Mouse (Mus musculus) MEL (cell line): ENCODE measurements around the gene Atpaf1. TPM values are rescaled to one million over a fixed set of nuclear protein-coding genes. Genes with fewer than 3 reads are reported as not detected.

Source experiments
- DNase-seq: peaks from one replicate; pipeline ENCODE4 v3.0.0; 2011; ENCODE audit warnings: low read depth, low spot score
- H3K27ac ChIP-seq: 2 replicates; pipeline ENCODE4 v1.5.1; 2012; ENCODE audit warnings: low read depth, mild to moderate bottlenecking, control low read depth, low read length, moderate library complexity; ENCODE audit not compliant: control insufficient read depth
- H3K27me3 ChIP-seq, 2 experiments: fragments of 150-350 bp in 1 of 2; sonication (generic) in 1 of 2; 2 replicates each; pipeline ENCODE4 v1.6.1; 2012; ENCODE audit warnings: low read length in 2 of 2, mild to moderate bottlenecking in 2 of 2, improper control_type of control experiment in 1 of 2, moderate library complexity in 1 of 2; ENCODE audit not compliant: insufficient read depth in 2 of 2, control insufficient read depth in 1 of 2
- H3K36me3 ChIP-seq, 2 experiments: 2 replicates each; pipeline ENCODE4 v1.6.1; 2012 to 2014; ENCODE audit warnings: low read length in 2 of 2, improper control_type of control experiment in 1 of 2, inconsistent platforms in 1 of 2, mild to moderate bottlenecking in 1 of 2; ENCODE audit not compliant: insufficient read depth in 2 of 2, control insufficient read depth in 1 of 2
- H3K4me1 ChIP-seq, 2 experiments: fragments of 150-350 bp in 1 of 2; sonication (generic) in 1 of 2; 2 replicates each; pipeline ENCODE4 v1.6.1; 2012; ENCODE audit warnings: low read length in 2 of 2, improper control_type of control experiment in 1 of 2, mild to moderate bottlenecking in 1 of 2; ENCODE audit not compliant: insufficient read depth in 2 of 2, control insufficient read depth in 1 of 2
- H3K4me3 ChIP-seq, 2 experiments: fragments of 150-350 bp in 1 of 2; sonication (generic) in 1 of 2; 2 replicates each; pipeline ENCODE4 v1.5.1; 2012; ENCODE audit warnings: low read depth in 2 of 2, low read length in 2 of 2, mild to moderate bottlenecking in 2 of 2, moderate library complexity in 2 of 2, control low read depth in 1 of 2, improper control_type of control experiment in 1 of 2; ENCODE audit not compliant: control insufficient read depth in 1 of 2, insufficient read depth in 1 of 2
- H3K79me2 ChIP-seq: 2 replicates; pipeline ENCODE4 v1.6.1; 2012; ENCODE audit warnings: mild to moderate bottlenecking, low read length, moderate library complexity; ENCODE audit not compliant: control insufficient read depth, poor library complexity, insufficient read depth
- H3K9ac ChIP-seq: 2 replicates; pipeline ENCODE4 v1.6.1; 2012; ENCODE audit warnings: low read depth, mild to moderate bottlenecking, control low read depth, low read length, moderate library complexity; ENCODE audit not compliant: control insufficient read depth, poor library complexity, severe bottlenecking
- H3K9me3 ChIP-seq: fragments of 150-350 bp; sonication (generic); replicated peaks from 2 replicates; pipeline ENCODE4 v1.6.1; 2012; ENCODE audit warnings: mild to moderate bottlenecking, low read length, improper control_type of control experiment, moderate library complexity; ENCODE audit not compliant: insufficient read depth
- CHD2 ChIP-seq: IDR thresholded peaks from 2 replicates; pipeline ENCODE4 v1.6.1; 2011; ENCODE audit warnings: low read length, improper control_type of control experiment
- CTCF ChIP-seq, 3 experiments: IDR thresholded peaks in 2 of 3; conservative IDR thresholded peaks in 1 of 3; 2 replicates each; pipeline ENCODE4 v1.5.1; 2011 to 2012; ENCODE audit warnings: low read length in 3 of 3, low read depth in 2 of 3, mild to moderate bottlenecking in 2 of 3, improper control_type of control experiment in 1 of 3, inconsistent platforms in 1 of 3, mixed read lengths in 1 of 3, moderate library complexity in 1 of 3; ENCODE audit not compliant: control insufficient read depth in 1 of 3, insufficient read depth in 1 of 3, poor library complexity in 1 of 3, severe bottlenecking in 1 of 3
- EP300 ChIP-seq, 2 experiments: IDR thresholded peaks; 2 replicates each; pipeline ENCODE4 v1.6.1; 2011; ENCODE audit warnings: improper control_type of control experiment in 2 of 2, low read length in 2 of 2, low read depth in 1 of 2, mild to moderate bottlenecking in 1 of 2
- ETS1 ChIP-seq: IDR thresholded peaks from 2 replicates; pipeline ENCODE4 v1.6.1; 2012; ENCODE audit warnings: low read depth, mild to moderate bottlenecking, inconsistent platforms, low read length, improper control_type of control experiment, moderate library complexity
- GATA1 ChIP-seq: IDR thresholded peaks from 2 replicates; pipeline ENCODE4 v1.6.1; 2011; ENCODE audit warnings: low read depth, low read length, improper control_type of control experiment
- KAT2A ChIP-seq: conservative IDR thresholded peaks from 2 replicates; pipeline ENCODE4 v1.6.1; 2012; ENCODE audit warnings: low read depth, low read length, improper control_type of control experiment, inconsistent platforms
- MAFK ChIP-seq: IDR thresholded peaks from 2 replicates; pipeline ENCODE4 v1.6.1; 2011; ENCODE audit warnings: low read depth, mild to moderate bottlenecking, low read length, improper control_type of control experiment, borderline replicate concordance
- MAX ChIP-seq: IDR thresholded peaks from 2 replicates; pipeline ENCODE4 v1.6.1; 2011; ENCODE audit warnings: low read length, improper control_type of control experiment
- MAZ ChIP-seq: IDR thresholded peaks from 2 replicates; pipeline ENCODE4 v1.6.1; 2012; ENCODE audit warnings: low read depth, mild to moderate bottlenecking, inconsistent platforms, low read length, improper control_type of control experiment
- MXI1 ChIP-seq: IDR thresholded peaks from 2 replicates; pipeline ENCODE4 v1.6.1; 2011; ENCODE audit warnings: mild to moderate bottlenecking, low read depth, low read length, improper control_type of control experiment
- MYB ChIP-seq: IDR thresholded peaks from 2 replicates; pipeline ENCODE4 v1.6.1; 2011; ENCODE audit warnings: mild to moderate bottlenecking, low read depth, low read length, improper control_type of control experiment
- NRF1 ChIP-seq: IDR thresholded peaks from 2 replicates; pipeline ENCODE4 v1.6.1; 2014; ENCODE audit warnings: low read depth, mild to moderate bottlenecking, inconsistent platforms, low read length, improper control_type of control experiment, moderate library complexity; ENCODE audit not compliant: poor library complexity, insufficient read depth, severe bottlenecking
- POLR2AphosphoS2 ChIP-seq: IDR thresholded peaks from 2 replicates; pipeline ENCODE4 v1.6.1; 2011; ENCODE audit warnings: low read length, improper control_type of control experiment
- RCOR1 ChIP-seq: IDR thresholded peaks from 2 replicates; pipeline ENCODE4 v1.6.1; 2012; ENCODE audit warnings: low read depth, mild to moderate bottlenecking, inconsistent platforms, low read length, improper control_type of control experiment
- SMC3 ChIP-seq: IDR thresholded peaks from 2 replicates; pipeline ENCODE4 v1.6.1; 2011; ENCODE audit warnings: low read depth, low read length, improper control_type of control experiment
- TAL1 ChIP-seq: IDR thresholded peaks from 2 replicates; pipeline ENCODE4 v1.6.1; 2012; ENCODE audit warnings: mild to moderate bottlenecking, inconsistent platforms, low read length, moderate library complexity, mixed read lengths
- UBTF ChIP-seq: IDR thresholded peaks from 2 replicates; pipeline ENCODE4 v1.6.1; 2012; ENCODE audit warnings: low read depth, mild to moderate bottlenecking, inconsistent platforms, low read length, improper control_type of control experiment, moderate library complexity, borderline replicate concordance; ENCODE audit not compliant: insufficient read depth
- ZNF384 ChIP-seq: IDR thresholded peaks from 2 replicates; pipeline ENCODE4 v1.6.1; 2012; ENCODE audit warnings: low read depth, mild to moderate bottlenecking, inconsistent platforms, low read length, improper control_type of control experiment
- polyA plus RNA-seq, 2 experiments: library from polyadenylated mRNA; stranded (reverse) in 1 of 2; unstranded in 1 of 2; fragments of >175 nt in 1 of 2; fragments of >200 nt in 1 of 2; gene quantifications; 2 replicates each; pipeline versions ENCODE4 v1.2.1 to v1.2.4; 2012; ENCODE audit warnings: low replicate concordance in 2 of 2, low read depth in 1 of 2; ENCODE audit not compliant: insufficient read length in 2 of 2, insufficient read depth in 1 of 2, missing spikeins in 1 of 2
- total RNA-seq: library from RNA; depleted of rRNA; stranded (reverse); fragments of 300-350 nt; gene quantifications from 2 replicates; pipeline ENCODE4 v1.2.3, GENCODE M21; 2012

Gene Atpaf1
- total and polyA plus RNA-seq, 3 experiments: 23.4 to 24.5 TPM; not detected in 1

GRCm38 (mm10) chr4:115743096-115743495 is 41.5 kb upstream of the Atpaf1 start:
- Histone ChIP-seq H3K27me3 (no peaks in the 10 kb centered on the region), H3K36me3 (peaks cover 11 to 32% of the 10 kb centered on the region in 2 experiments), H3K79me2 (peaks cover 9% of the 10 kb centered on the region), H3K27ac (no peak overlapping the region), H3K4me1 (peaks cover 3 to 23% of the 10 kb centered on the region in 2 experiments; a peak in 2 of 4 replicates), H3K9ac (no peak overlapping the region), H3K9me3 (no peaks in the 10 kb centered on the region), H3K4me3 (no peak overlapping the region)
- TF ChIP-seq EP300 (IDR thresholded peaks at IDR 0.05; ENCODE audit: low read depth in 1 of 2, low read length in 2 of 2): 0 out of 4 replicates have a peak, but pooled peaks of 1 of the 2 experiments have one; percentile 7
- TF ChIP-seq ETS1: no peak
- TF ChIP-seq SMC3: no peak
- 0 out of 2 replicates have a peak, but pooled peaks have one; percentile 18 for TF ChIP-seq TAL1
- no peak for DNase-seq

- H3K4me1 ChIP-seq: peaks cover under 1 to 4% of the 10 kb centered on the region in 2 experiments; a peak in 2 of 4 replicates
- TF ChIP-seq MAFK (no peak), POLR2AphosphoS2 (no peak), CTCF (IDR thresholded peaks at IDR 0.05 in 2 of 3, conservative IDR thresholded peaks at IDR 0.05 in 1 of 3; ENCODE audit: control insufficient read depth in 1 of 3, insufficient read depth in 1 of 3, low read depth in 2 of 3, low read length in 3 of 3, poor library complexity in 1 of 3, severe bottlenecking in 1 of 3) (no peak), CHD2 (no peak), MAZ (no peak), MAX (no peak), UBTF (no peak), KAT2A (no peak), ZNF384 (no peak), NRF1 (no peak)
- DNase-seq: no peak
- H3K4me3 ChIP-seq: no peak overlapping the region
- H3K9ac ChIP-seq: no peak overlapping the region
- H3K36me3 ChIP-seq: peaks cover 3 to 20% of the 10 kb centered on the region in 2 experiments
- H3K27me3 ChIP-seq: no peaks in the 10 kb centered on the region
- H3K9me3 ChIP-seq: no peaks in the 10 kb centered on the region
- no peaks in the 10 kb centered on the region for H3K79me2 ChIP-seq
- no peak overlapping the region for H3K27ac ChIP-seq
These were observed 36.4 kb upstream of the Atpaf1 start for GRCm38 (mm10) chr4:115748181-115748580.

GRCm38 (mm10) chr4:115749336-115749735 is 35.3 kb upstream of the Atpaf1 start:
- peak; percentile 32 for DNase-seq
- H3K27me3 ChIP-seq: no peaks in the 10 kb centered on the region
- peaks cover 0 to 4% of the 10 kb centered on the region in 2 experiments; a peak in 1 of 4 replicates for H3K4me1 ChIP-seq
- H3K36me3 ChIP-seq: peaks cover 2 to 25% of the 10 kb centered on the region in 2 experiments; a peak in 3 of 4 replicates
- no peak overlapping the region for H3K27ac ChIP-seq
- no peak overlapping the region for H3K9ac ChIP-seq
- H3K4me3 ChIP-seq: no peak overlapping the region
- no peaks in the 10 kb centered on the region for H3K79me2 ChIP-seq
- TF ChIP-seq GATA1 (peak; percentile 12; the same call in 1 of the 2 replicates), EP300 (IDR thresholded peaks at IDR 0.05; ENCODE audit: low read depth in 1 of 2, low read length in 2 of 2) (peak in 1 of 2 experiments; percentile 28; a peak in 2 of 4 replicates), RCOR1 (peak; percentile 49), CTCF (IDR thresholded peaks at IDR 0.05 in 2 of 3, conservative IDR thresholded peaks at IDR 0.05 in 1 of 3; ENCODE audit: control insufficient read depth in 1 of 3, insufficient read depth in 1 of 3, low read depth in 2 of 3, low read length in 3 of 3, poor library complexity in 1 of 3, severe bottlenecking in 1 of 3) (no peak), MXI1 (peak; percentile 15; the same call in 1 of the 2 replicates), MYB (no peak)
- no peaks in the 10 kb centered on the region for H3K9me3 ChIP-seq
